Mouse (Mus musculus) lung, postnatal 0 days (tissue): ENCODE measurements at regions not wholly inside any gene's neighbourhood (a gene's known extent, or its start where the extent isn't known, plus 50 kb on each side); places are given as distances from the start of the nearest gene placed in this dataset.

Experiments
- CTCF ChIP-seq: IDR thresholded peaks from 2 replicates; pipeline ENCODE4 v1.5.1; 2016; ENCODE audit warnings: antibody characterized with exemption, mild to moderate bottlenecking
- EP300 ChIP-seq: IDR thresholded peaks from 2 replicates; pipeline ENCODE4 v1.6.1; 2016; ENCODE audit warnings: antibody characterized with exemption, mild to moderate bottlenecking, control low read depth

DNA sequence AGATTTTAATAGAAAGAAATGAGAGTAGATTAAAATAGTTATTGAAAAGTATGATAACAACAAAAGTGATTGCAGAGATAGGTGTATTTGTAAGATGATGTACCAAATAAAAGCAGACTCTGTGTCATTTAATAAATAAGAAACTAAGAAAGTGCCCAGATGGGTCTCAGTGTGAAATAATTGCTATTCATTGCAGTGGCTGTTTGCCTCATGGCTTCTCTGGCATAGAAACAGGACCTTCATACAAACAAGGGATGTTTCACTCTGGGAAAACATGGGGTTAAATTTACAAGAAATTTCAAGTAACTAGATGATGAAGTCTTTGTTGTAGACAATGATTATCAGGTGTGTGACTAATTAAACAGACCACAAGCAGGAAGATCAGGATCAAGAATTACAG lies 1279.1 kb upstream of the Cited2 start:
- TF ChIP-seq CTCF (no peak), EP300 (no peak)
